Mouse (Mus musculus): ENCODE data around the gene Angptl8. TPM values are rescaled to one million over a fixed set of nuclear protein-coding genes. Genes with fewer than 3 reads are reported as not detected.

Angptl8 gene
- 133 and 228 TPM in 2 replicates for polyA plus RNA-seq (2012; rRNA removed; ENCODE audit: low replicate concordance)

DNA sequence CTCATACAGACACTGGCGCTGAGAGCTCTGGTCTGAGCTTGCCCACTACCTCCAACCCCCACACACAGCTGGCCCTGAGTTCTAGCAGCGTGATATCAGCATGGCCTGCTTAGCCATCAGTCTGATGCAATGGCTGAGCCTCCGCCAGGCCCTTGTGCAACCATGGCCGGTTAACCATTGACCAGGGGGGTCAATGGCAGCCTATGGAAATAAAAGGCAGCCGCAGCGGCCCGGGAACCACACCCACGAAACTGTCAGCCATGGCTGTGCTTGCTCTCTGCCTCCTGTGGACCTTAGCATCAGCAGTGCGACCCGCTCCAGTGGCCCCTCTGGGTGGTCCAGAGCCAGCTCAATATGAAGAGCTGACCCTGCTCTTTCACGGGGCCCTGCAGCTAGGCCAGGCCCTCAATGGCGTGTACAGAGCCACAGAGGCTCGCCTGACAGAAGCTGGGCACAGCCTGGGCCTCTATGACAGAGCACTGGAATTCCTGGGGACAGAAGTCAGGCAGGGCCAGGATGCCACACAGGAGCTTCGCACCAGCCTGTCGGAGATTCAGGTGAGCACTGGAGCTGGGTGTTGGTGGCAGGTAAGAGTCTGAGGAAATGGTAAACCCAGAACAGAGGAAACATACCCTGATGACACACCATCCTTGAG lies at the start of gene Angptl8:
Gene Angptl8 (plus strand): TSS at position 253 of the 655 bp plus-strand sequence.

DNA sequence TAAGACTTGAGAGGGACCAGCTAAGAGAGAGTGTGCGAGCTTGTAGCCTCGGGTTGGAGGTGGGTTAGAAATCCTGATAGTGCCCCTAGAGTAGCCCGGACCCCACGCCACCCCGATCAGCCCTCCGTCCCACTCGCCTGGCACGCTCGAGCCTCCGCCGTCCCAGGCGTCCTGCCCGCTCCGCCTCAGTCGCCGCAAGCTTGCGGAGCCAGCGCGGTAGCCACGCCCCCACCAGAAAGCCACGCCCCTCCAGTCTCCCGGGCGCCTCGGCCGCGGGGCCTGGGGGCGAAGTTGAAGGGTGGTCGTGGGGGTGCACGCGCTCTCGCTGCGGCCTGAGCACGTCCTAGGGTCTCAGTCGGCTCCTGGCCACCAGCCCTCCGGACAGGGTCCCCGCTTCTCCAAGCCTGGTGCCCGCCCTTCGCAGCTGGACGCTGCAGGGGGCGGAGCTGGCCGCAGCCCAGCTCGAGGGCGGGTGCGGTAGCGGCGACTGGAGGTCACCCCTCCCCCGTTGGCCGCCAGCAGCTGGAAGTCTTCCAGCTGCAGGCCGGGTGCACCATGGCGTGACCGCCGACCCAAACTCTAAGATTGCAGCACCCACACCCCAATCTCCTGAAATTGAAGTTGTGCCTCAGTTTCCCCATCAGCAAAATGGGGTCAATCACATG lies 36.8 kb upstream of the Angptl8 start, which contains the start of gene Kank2:
Gene Kank2 (minus strand): TSS at position 400 of the 665 bp plus-strand sequence.

DNA sequence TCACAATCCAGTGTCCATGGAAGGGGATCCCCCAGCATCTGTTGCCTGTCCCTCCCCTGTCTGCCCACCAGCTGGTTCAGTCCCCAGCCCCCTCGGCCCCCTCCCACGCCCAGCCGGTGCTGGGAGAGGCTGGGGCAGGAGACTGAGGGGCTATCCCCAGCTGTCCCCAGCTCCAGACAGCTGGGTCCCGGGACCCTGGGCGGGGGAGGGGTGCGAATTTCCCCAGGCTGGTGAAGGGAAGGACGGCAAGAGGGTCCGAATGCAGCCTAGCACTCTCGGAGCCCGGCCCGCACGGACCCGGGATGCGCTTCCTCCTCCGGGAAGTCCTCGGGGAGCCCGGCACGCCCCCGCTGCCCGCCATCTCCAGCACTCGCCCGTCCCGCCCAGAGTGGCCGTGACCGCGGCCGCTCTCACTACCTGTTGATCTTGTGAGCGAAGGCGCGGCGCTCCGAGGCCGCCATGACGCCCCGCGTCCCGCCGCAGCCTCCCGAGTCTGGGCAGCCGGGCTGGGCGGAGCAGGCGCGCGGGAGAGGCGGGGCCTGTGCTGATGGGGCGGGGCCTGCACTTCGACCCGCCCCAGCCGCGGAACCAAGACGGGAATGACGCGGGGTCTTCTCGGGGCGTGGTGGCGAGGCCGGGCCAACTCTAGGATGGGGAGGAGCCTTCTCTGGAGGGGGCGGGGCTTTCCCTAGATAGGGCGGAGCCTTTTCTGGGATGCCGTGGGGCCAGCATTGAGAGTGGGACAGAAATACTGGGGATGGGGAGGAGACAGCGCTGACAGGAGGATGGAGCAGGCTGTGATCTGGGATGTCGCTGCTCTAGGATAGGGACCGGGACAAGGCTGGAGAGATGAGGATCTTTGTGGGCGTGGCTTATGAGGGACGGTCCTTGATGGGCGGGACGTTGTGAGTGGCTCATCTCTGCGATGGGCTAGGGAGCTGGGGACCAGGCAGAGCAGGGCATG lies 17.1 kb downstream of the Angptl8 start, which contains the start of gene Dock6:
Gene Dock6 (minus strand): TSS at position 508 of the 964 bp plus-strand sequence.

Other genes starting within 250 kb of the Angptl8 start
- gene Timm29, start 242.8 kb upstream of the Angptl8 start, polyA plus RNA-seq (2012; rRNA removed; ENCODE audit: low replicate concordance) = 35.6 and 39.1 TPM in 2 replicates
- gene Yipf2, start 242.7 kb upstream of the Angptl8 start, polyA plus RNA-seq (2012; rRNA removed; ENCODE audit: low replicate concordance) = 30.7 and 34.8 TPM in 2 replicates
- 31.1 and 50.5 TPM in 2 replicates for gene Smarca4, start 219.3 kb upstream of the Angptl8 start, polyA plus RNA-seq (2012; rRNA removed; ENCODE audit: low replicate concordance)
- 45.5 and 51.9 TPM in 2 replicates for gene Ldlr, start 112.0 kb upstream of the Angptl8 start, polyA plus RNA-seq (2012; rRNA removed; ENCODE audit: low replicate concordance)
- gene Spc24, start 75.2 kb upstream of the Angptl8 start, polyA plus RNA-seq (2012; rRNA removed; ENCODE audit: low replicate concordance) = 1.5 and 2.2 TPM in 2 replicates
- gene Kank2, start 36.8 kb upstream of the Angptl8 start, polyA plus RNA-seq (2012; rRNA removed; ENCODE audit: low replicate concordance) = 46.1 and 74.2 TPM in 2 replicates
- 77.8 and 82.0 TPM in 2 replicates for gene Dock6, start 17.1 kb downstream of the Angptl8 start, polyA plus RNA-seq (2012; rRNA removed; ENCODE audit: low replicate concordance)
- gene Rab3d, start 82.7 kb downstream of the Angptl8 start, polyA plus RNA-seq (2012; rRNA removed; ENCODE audit: low replicate concordance) = 114 and 133 TPM in 2 replicates
- gene Ccdc159, start 92.0 kb downstream of the Angptl8 start, polyA plus RNA-seq (2012; rRNA removed; ENCODE audit: low replicate concordance) = 5.7 and 9.4 TPM in 2 replicates
- gene Tmem205, start 92.0 kb downstream of the Angptl8 start, polyA plus RNA-seq (2012; rRNA removed; ENCODE audit: low replicate concordance) = 229 and 258 TPM in 2 replicates
- gene Plppr2, start 101.5 kb downstream of the Angptl8 start, polyA plus RNA-seq (2012; rRNA removed; ENCODE audit: low replicate concordance) = 15.2 and 35.3 TPM in 2 replicates
- 5.3 and 10.7 TPM in 2 replicates for gene Swsap1, start 120.2 kb downstream of the Angptl8 start, polyA plus RNA-seq (2012; rRNA removed; ENCODE audit: low replicate concordance)
- 14.0 and 19.5 TPM in 2 replicates for gene Epor, start 128.0 kb downstream of the Angptl8 start, polyA plus RNA-seq (2012; rRNA removed; ENCODE audit: low replicate concordance)
- 25.8 and 37.5 TPM in 2 replicates for gene Rgl3, start 153.9 kb downstream of the Angptl8 start, polyA plus RNA-seq (2012; rRNA removed; ENCODE audit: low replicate concordance)
- 0.20 TPM in 1 of 2 replicates, not detected in the other for gene Ccdc151, start 167.1 kb downstream of the Angptl8 start, polyA plus RNA-seq (2012; rRNA removed; ENCODE audit: low replicate concordance)
- gene Prkcsh, start 167.3 kb downstream of the Angptl8 start, polyA plus RNA-seq (2012; rRNA removed; ENCODE audit: low replicate concordance) = 63.2 and 64.1 TPM in 2 replicates
- 0.12 and 0.13 TPM in 2 replicates for gene Elavl3, start 216.5 kb downstream of the Angptl8 start, polyA plus RNA-seq (2012; rRNA removed; ENCODE audit: low replicate concordance)
- not detected in 2 replicates for gene Gm49318, start 235.7 kb downstream of the Angptl8 start, polyA plus RNA-seq (2012; rRNA removed; ENCODE audit: low replicate concordance)
- 16.2 and 26.2 TPM in 2 replicates for gene Zfp653, start 235.9 kb downstream of the Angptl8 start, polyA plus RNA-seq (2012; rRNA removed; ENCODE audit: low replicate concordance)
- 50.9 and 75.0 TPM in 2 replicates for gene Ecsit, start 249.9 kb downstream of the Angptl8 start, polyA plus RNA-seq (2012; rRNA removed; ENCODE audit: low replicate concordance)